Mouse (Mus musculus): Measurements from ENCODE around the gene St3gal3. TPM values are rescaled to one million over a fixed set of nuclear protein-coding genes. Genes with fewer than 3 reads are reported as not detected.

The St3gal3 gene
- total RNA-seq, 2 experiments from 2014 or later: 27.1 to 29.2 TPM

DNA sequence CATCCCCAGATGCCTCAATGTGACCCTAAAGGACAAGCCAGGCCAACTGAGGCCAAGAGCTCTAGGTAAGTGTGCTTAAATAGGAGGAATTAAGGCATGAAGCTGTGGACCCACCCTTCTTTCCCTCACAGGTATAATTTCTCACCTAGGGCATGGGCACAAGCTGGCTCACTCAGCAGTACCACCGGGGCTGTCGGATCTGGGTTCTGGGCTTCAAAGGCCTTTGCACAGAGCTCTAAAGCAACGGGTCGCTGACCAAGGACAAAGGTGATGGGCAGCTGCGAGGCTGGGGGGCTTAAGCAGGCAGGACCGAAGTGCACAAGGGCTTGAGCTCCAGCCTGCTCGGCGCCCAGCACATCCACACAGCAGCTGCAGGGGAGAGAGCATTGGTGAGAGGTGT is 244.0 kb downstream of the St3gal3 start:
- no peak for DNase-seq

DNA sequence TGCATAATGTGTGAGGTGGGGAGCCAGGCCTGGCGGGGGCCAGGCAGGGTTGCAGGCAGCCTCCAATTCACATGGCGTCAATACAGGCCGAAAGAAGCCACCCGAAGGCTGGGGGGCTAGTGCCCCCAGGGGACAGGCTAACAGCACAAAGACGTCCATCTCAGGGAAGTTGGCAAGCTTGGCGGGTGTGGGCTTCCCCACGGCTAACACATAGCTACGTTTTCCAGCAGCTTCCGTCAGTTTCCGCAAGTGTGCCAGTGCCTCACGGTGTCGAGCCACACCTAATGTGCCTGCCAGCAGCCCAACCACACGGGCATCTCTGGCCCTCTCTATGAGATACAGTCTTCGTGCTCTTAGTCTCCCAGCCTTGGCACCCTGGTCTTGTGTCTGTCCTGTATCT is 244.7 kb downstream of the St3gal3 start:
- no peak for DNase-seq

GRCm38 (mm10) chr4:117889471-117889870 is 245.2 kb downstream of the St3gal3 start:
- DNase-seq: no peak

- DNase-seq: no peak
Measured at GRCm38 (mm10) chr4:117887920-117888319, 246.8 kb downstream of the St3gal3 start.

DNA sequence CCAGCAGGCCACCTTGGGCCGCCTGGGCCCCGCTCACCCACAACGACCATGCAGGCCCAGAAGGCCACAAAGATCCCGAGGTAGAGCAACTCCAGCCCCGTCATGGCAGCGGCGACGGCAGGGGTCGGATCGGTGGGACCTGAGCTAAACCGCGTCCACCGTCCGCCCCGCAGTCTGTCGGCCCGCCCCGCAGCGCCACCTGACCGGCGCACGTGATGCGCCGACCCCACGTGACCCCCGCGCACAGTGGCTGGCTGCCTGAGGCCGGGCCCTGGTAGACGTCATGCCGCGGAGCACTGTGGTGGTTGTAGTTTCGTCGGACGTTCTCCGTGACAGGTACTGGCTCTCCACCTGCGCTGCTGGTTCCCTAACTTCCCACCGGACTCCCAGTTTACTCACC is 247.6 kb downstream of the St3gal3 start, which contains the start of gene Atp6v0b:
Atp6v0b (minus strand) TSS at position 201 of the 400 bp plus-strand sequence.
- peak; percentile 94 for DNase-seq

DNA sequence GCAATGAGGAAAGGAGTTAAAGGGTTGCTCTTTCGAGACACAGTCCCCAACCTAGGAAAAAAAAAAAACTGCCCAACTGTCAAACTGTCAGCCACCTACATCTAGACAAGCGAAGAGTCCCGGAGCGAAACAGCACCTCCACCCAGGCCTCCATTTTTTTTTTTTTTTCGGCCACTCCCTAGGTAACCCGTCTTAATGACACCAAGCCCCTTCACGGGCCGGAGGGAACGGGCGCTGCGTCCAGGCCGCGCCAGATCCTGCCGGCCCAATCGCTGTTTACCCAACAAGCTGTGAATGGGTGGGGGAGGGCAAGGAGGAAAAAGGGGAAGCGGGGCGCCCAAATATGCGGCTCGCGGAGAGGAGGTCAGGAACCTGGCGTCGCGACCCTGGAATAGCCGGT is 248.1 kb downstream of the St3gal3 start:
- DNase-seq: peak; percentile 30

GRCm38 (mm10) chr4:117885994-117886393 is 248.7 kb downstream of the St3gal3 start:
- no peak for DNase-seq

GRCm38 (mm10) chr4:117885093-117885492 is 249.6 kb downstream of the St3gal3 start:
- no peak for DNase-seq

DNA sequence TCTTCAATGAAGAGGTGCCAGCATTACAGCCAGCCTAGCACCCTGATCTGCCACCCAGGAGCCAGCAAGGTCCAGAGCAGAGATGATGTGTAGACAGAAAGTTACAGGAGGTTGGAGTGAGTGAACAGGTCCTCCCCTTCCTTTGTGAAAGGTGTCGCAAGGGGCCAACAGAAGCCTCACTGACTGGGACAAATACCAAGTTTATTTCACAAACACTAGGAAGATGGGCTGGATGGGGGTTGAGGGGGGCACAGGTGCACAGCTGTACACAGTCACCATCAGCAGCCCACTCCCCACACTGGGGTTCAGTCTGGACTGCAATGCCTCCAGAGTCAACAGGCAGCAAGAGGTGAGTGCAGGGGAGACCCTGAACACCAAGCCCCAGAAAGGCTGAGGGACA is 250.6 kb downstream of the St3gal3 start:
- no peak for DNase-seq

- peak; percentile 63 for DNase-seq
Measured at GRCm38 (mm10) chr4:117882701-117883691, 251.7 kb downstream of the St3gal3 start, which contains the start of gene B4galt2. Gene B4galt2 (minus strand): TSS chr4:117883487.

Other genes starting within 250 kb of the St3gal3 start
- gene Atp6v0b, start 247.6 kb downstream of the St3gal3 start, total RNA-seq (2021): 100 to 1,000 TPM; 115 to 126 TPM
- 1 to 10 TPM; 4.1 to 5.1 TPM for gene Dph2, start 242.9 kb downstream of the St3gal3 start, total RNA-seq (2021)
- gene Ipo13, start 219.9 kb downstream of the St3gal3 start, total RNA-seq (2021): 10 to 100 TPM; 49.6 TPM
- gene Artn, start 205.2 kb downstream of the St3gal3 start, total RNA-seq (2021): under 1 TPM; 0.67 to 0.72 TPM
- gene Kdm4a, start 45.1 kb upstream of the St3gal3 start, total RNA-seq (2021): 10 to 100 TPM; 36.7 to 38.6 TPM
- 10 to 100 TPM; 39.4 to 40.7 TPM for gene Ptprf, start 156.5 kb upstream of the St3gal3 start, total RNA-seq (2021)